Mouse (Mus musculus): ENCODE measurements around the gene Cd47. TPM values are rescaled to one million over a fixed set of nuclear protein-coding genes. Genes with fewer than 3 reads are reported as not detected.

Cd47 gene
- polyA plus RNA-seq, 1 experiment from 2014 or later: 192 TPM

DNA sequence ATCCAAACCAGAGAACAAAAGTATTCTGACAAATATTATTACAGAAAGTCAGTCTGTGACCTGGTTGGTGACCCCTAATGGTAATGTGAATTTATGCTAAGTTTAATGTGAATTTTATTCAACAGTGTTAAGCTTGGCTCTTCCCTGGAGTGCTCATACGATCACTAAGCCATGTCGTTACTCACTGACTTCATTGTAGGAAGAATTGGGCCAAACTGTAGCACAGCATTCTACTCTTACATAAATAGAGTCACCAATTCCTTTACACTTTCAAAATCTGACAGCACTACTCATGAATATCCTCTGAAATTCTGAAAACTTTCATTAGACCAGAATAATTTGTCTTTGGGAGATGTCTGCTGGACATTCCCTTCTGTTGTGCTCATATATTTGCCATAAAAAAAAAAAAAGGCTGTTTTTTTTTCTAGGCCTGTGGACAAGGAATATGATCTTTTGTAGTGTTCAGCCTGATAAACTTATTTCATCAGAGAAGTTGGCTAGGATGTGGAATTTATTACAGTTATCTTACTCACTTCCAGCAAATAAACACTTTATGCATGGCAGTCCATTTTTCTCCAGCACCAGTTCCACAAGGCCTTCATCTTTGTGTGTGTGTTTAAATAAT is 88.8 kb downstream of the Cd47 start:
- WGBS: 73% methylated on average over 2 of the region's 2 CpGs
- no peaks in the 10 kb centered on the region for H3K27me3 ChIP-seq (replicated peaks; ENCODE audit: control insufficient read depth, insufficient read depth, low read length)
- no peaks in the 10 kb centered on the region for H3K9me3 ChIP-seq (ENCODE audit: control insufficient read depth, low read length)
- H3K4me2 ChIP-seq (ENCODE audit: low read length): no peak overlapping the region
- no peak overlapping the region for H3K27ac ChIP-seq (ENCODE audit: low read depth, low read length)
- no peaks in the 10 kb centered on the region for H3K4me1 ChIP-seq (ENCODE audit: control insufficient read depth, insufficient read depth, low read depth, low read length)
- H3K9ac ChIP-seq (ENCODE audit: low read depth, low read length): no peak overlapping the region
- H3K4me3 ChIP-seq (ENCODE audit: low read length): no peak overlapping the region
- H3K36me3 ChIP-seq (ENCODE audit: control insufficient read depth, insufficient read depth, low read length): peaks cover under 1% of the 10 kb centered on the region; the same call in 1 of the 2 replicates
- no peak for ATAC-seq

DNA sequence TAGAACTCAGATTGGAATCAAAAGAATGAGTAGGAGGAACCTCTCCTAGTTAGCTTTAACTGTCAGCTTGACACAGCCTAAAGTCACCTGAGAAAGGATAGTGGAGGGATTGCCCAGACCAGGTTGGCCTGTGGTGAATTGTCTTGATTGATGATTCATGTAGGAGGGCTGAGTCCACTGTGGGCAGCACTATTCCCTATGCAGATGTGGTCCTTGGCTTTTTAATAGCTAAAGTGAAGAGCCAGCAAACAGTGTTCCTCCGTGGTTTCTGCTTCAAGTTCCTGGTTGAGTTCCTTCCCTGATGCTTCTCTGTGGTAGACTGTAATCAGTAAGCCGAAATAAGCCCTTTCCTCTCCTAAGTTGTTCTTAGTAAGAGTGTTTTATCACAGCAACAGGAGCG is 91.9 kb downstream of the Cd47 start:
- Histone ChIP-seq H3K4me2 (ENCODE audit: low read length) (no peak overlapping the region), H3K9me3 (ENCODE audit: control insufficient read depth, low read length) (no peaks in the 10 kb centered on the region), H3K36me3 (ENCODE audit: control insufficient read depth, insufficient read depth, low read length) (peaks cover 3% of the 10 kb centered on the region; the same call in 1 of the 2 replicates), H3K27ac (ENCODE audit: low read depth, low read length) (no peak overlapping the region), H3K4me3 (ENCODE audit: low read length) (no peak overlapping the region), H3K27me3 (replicated peaks; ENCODE audit: control insufficient read depth, insufficient read depth, low read length) (no peaks in the 10 kb centered on the region), H3K4me1 (ENCODE audit: control insufficient read depth, insufficient read depth, low read depth, low read length) (no peaks in the 10 kb centered on the region), H3K9ac (ENCODE audit: low read depth, low read length) (no peak overlapping the region)
- WGBS: 95% methylated on average over 3 of the region's 3 CpGs
- no peak for ATAC-seq

DNA sequence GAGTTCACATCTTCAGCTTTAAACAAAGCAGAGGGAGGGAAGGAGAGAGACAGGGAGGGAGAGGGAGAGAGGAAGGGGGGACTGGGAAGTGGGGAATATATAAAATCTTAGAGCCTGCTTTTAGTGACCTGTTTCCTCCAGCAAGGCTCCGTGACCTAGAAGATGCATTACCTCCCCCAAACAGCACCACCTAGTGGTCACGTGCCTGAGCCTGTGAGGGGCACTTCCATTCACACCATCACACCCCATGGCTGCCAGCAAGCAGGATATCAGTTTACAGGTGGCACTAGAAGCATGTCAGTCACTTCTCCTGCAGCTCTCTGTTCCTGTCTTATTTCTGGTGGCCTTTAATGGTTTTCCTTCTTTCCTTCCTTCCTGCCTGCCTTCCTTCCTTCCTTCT is 92.6 kb downstream of the Cd47 start:
- 82% methylated on average over 2 of the region's 2 CpGs for WGBS
- ATAC-seq: no peak
- H3K36me3 ChIP-seq (ENCODE audit: control insufficient read depth, insufficient read depth, low read length): peaks cover 3% of the 10 kb centered on the region; the same call in 1 of the 2 replicates

DNA sequence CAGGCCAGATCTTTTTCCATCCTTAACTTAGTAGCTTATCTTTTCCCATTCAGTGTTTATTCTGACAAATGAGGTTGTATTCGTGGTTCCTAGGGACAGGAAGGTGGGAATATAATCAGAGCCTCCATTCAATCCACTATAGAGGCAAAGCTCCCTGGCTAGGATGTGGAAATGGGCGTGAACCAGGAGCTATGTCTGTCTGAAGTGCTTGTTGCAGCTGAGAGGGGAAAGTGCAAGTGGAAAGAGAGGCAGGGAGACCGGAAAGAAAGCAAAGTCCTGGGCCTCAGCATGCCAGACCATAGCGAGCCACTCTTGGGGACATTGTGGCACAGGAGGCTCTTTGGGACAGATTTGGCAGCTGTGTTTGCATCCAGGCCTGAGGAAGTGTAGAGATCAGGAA is 94.3 kb downstream of the Cd47 start:
- WGBS: 66% methylated on average over 4 of the region's 4 CpGs
- no peaks in the 10 kb centered on the region for H3K4me1 ChIP-seq (ENCODE audit: control insufficient read depth, insufficient read depth, low read depth, low read length)
- no peaks in the 10 kb centered on the region for H3K27me3 ChIP-seq (replicated peaks; ENCODE audit: control insufficient read depth, insufficient read depth, low read length)
- no peaks in the 10 kb centered on the region for H3K9me3 ChIP-seq (ENCODE audit: control insufficient read depth, low read length)
- no peak overlapping the region for H3K4me3 ChIP-seq (ENCODE audit: low read length)
- ATAC-seq: no peak
- no peak overlapping the region for H3K27ac ChIP-seq (ENCODE audit: low read depth, low read length)
- H3K9ac ChIP-seq (ENCODE audit: low read depth, low read length): no peak overlapping the region
- H3K36me3 ChIP-seq (ENCODE audit: control insufficient read depth, insufficient read depth, low read length): peaks cover 3% of the 10 kb centered on the region
- no peak overlapping the region for H3K4me2 ChIP-seq (ENCODE audit: low read length)

More for the DNA sequence above, 92.6 kb downstream of the Cd47 start:
- H3K4me1 ChIP-seq (ENCODE audit: control insufficient read depth, insufficient read depth, low read depth, low read length): no peaks in the 10 kb centered on the region
- H3K27ac ChIP-seq (ENCODE audit: low read depth, low read length): no peak overlapping the region
- no peaks in the 10 kb centered on the region for H3K27me3 ChIP-seq (replicated peaks; ENCODE audit: control insufficient read depth, insufficient read depth, low read length)
- no peak overlapping the region for H3K9ac ChIP-seq (ENCODE audit: low read depth, low read length)
- H3K4me2 ChIP-seq (ENCODE audit: low read length): no peak overlapping the region
- H3K4me3 ChIP-seq (ENCODE audit: low read length): no peak overlapping the region
- no peaks in the 10 kb centered on the region for H3K9me3 ChIP-seq (ENCODE audit: control insufficient read depth, low read length)

DNA sequence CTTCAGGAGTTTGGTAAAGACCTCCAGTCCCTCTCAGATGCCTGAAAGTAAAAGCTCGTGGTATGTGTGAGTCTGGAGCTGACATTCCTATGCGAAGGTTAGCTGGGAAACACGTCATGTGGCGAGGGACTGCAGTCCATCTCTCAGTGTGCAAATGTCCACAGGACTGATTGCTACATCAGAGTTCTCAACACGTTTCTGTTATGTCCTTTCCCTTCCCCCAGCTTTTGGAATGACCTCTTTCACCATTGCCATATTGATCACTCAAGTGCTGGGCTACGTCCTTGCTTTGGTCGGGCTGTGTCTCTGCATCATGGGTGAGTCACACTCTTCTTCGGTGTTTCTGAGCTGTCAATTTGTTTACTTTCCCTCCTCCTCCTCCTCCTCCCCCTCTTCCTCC is 95.8 kb downstream of the Cd47 start:
- Histone ChIP-seq H3K4me1 (ENCODE audit: control insufficient read depth, insufficient read depth, low read depth, low read length) (no peaks in the 10 kb centered on the region), H3K27ac (ENCODE audit: low read depth, low read length) (no peak overlapping the region), H3K4me3 (ENCODE audit: low read length) (no peak overlapping the region), H3K36me3 (ENCODE audit: control insufficient read depth, insufficient read depth, low read length) (peaks cover 3% of the 10 kb centered on the region), H3K9me3 (ENCODE audit: control insufficient read depth, low read length) (no peaks in the 10 kb centered on the region), H3K27me3 (replicated peaks; ENCODE audit: control insufficient read depth, insufficient read depth, low read length) (no peaks in the 10 kb centered on the region), H3K9ac (ENCODE audit: low read depth, low read length) (no peak overlapping the region), H3K4me2 (ENCODE audit: low read length) (no peak overlapping the region)
- no peak for ATAC-seq
- WGBS: 84% methylated on average over 8 of the region's 8 CpGs

DNA sequence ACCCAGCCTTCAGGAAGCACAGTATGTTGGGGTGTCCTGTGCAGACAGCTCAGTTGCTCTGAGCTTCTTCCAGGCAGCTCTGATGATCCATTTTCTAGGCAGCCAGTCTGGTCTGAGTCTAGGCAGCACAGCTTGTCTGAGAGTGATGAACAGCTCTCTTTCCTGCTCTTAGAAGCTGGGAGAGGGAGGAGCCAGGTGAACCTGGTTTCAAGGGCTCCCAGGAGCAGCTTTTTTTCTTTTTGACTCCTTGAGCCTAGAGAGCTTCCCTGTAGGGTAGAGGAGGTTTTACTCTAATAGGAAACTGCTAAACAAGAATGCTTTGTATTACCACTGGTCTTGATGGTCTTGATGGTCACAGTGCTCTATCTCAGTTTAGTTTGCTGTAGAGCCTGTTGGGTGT is 101.1 kb downstream of the Cd47 start:
- ATAC-seq: no peak
- Histone ChIP-seq H3K9me3 (ENCODE audit: control insufficient read depth, low read length) (no peaks in the 10 kb centered on the region), H3K36me3 (ENCODE audit: control insufficient read depth, insufficient read depth, low read length) (no peaks in the 10 kb centered on the region; the same call in none of the 2 replicates), H3K4me2 (ENCODE audit: low read length) (no peak overlapping the region), H3K4me3 (ENCODE audit: low read length) (no peak overlapping the region), H3K4me1 (ENCODE audit: control insufficient read depth, insufficient read depth, low read depth, low read length) (no peaks in the 10 kb centered on the region), H3K27ac (ENCODE audit: low read depth, low read length) (no peak overlapping the region), H3K27me3 (replicated peaks; ENCODE audit: control insufficient read depth, insufficient read depth, low read length) (no peaks in the 10 kb centered on the region), H3K9ac (ENCODE audit: low read depth, low read length) (no peak overlapping the region)

DNA sequence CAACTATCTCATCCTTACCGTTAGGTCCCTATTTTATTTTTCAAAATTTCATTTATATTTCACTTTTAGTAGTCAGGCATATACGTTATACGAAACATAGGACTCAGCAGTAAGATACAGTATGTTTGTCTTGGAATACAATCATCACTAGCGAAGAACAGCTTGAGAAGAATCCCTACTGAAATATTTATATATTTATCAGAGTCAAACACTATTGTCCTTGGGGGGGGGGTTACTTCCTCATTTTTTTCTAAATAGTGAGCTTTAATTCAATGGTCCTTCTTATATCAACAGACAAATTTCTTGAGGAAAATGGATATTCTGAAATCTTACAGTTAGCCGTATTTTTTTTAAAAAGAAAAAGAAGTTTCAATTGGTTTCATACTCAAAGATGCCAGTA is 101.8 kb downstream of the Cd47 start:
- no peak for ATAC-seq
- Histone ChIP-seq H3K9ac (ENCODE audit: low read depth, low read length) (no peak overlapping the region), H3K4me2 (ENCODE audit: low read length) (no peak overlapping the region), H3K9me3 (ENCODE audit: control insufficient read depth, low read length) (no peaks in the 10 kb centered on the region), H3K4me3 (ENCODE audit: low read length) (no peak overlapping the region), H3K27me3 (replicated peaks; ENCODE audit: control insufficient read depth, insufficient read depth, low read length) (no peaks in the 10 kb centered on the region), H3K27ac (ENCODE audit: low read depth, low read length) (no peak overlapping the region), H3K36me3 (ENCODE audit: control insufficient read depth, insufficient read depth, low read length) (no peaks in the 10 kb centered on the region; the same call in none of the 2 replicates), H3K4me1 (ENCODE audit: control insufficient read depth, insufficient read depth, low read depth, low read length) (no peaks in the 10 kb centered on the region)
- 95% methylated on average over 5 of the region's 5 CpGs for WGBS

DNA sequence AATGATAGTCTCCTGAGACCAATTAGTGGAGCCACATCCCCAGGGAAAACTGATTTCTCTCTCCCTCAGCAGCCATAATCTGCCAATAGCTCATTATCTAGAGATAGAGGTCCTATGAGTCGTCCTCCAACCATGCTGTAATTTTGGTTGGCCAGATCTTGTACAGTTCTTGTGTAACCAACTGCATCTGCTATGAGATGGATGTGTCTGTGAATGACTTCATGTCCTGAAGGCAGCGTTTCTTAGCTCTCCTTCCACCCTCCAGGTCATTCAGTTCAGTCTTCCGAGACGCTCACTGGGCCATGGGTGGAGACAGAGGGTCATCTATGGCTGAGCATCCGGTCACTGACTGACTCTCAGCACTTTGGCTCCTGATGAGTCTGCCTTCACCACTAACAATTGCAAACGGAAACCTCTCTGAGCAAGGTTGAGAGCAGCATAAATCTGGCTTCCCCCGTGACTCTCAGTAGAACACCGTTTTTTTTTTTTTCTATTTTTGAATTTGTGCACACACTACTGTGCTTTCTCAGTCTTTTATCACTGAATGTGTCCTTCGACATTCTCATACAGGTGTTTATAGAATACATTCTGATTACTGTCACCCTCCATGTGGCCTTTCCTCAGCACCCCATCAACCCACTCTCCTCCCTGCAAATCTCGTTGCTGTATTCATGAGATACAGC is 104.1 kb downstream of the Cd47 start:
- H3K4me3 ChIP-seq (ENCODE audit: low read length): no peak overlapping the region
- no peak overlapping the region for H3K27ac ChIP-seq (ENCODE audit: low read depth, low read length)
- H3K9me3 ChIP-seq (ENCODE audit: control insufficient read depth, low read length): no peaks in the 10 kb centered on the region
- 93% methylated on average over 10 of the region's 10 CpGs for WGBS
- H3K9ac ChIP-seq (ENCODE audit: low read depth, low read length): no peak overlapping the region
- H3K4me2 ChIP-seq (ENCODE audit: low read length): no peak overlapping the region
- no peaks in the 10 kb centered on the region for H3K27me3 ChIP-seq (replicated peaks; ENCODE audit: control insufficient read depth, insufficient read depth, low read length)
- no peak for ATAC-seq
- H3K4me1 ChIP-seq (ENCODE audit: control insufficient read depth, insufficient read depth, low read depth, low read length): no peaks in the 10 kb centered on the region
- H3K36me3 ChIP-seq (ENCODE audit: control insufficient read depth, insufficient read depth, low read length): no peaks in the 10 kb centered on the region; the same call in 1 of the 2 replicates

DNA sequence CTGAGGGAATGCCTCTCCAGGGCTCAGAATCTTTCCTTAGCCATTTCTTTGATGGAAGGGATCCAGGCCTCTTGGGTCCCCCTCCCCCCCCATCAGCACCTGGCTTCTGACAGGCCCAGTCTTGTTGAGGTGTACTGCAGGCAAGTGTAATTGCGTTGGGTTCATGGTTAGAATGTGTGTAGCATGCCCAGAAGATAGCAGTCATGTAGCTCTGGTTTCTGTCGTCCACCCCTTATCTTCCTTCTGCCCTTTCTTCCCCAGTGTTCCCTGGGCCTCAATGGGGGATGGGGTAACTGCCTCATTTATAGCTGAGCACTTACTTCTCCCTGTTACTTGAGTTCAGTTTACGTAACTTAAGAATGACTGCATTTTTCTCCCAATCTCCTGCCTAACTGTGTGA is 104.7 kb downstream of the Cd47 start:
- Histone ChIP-seq H3K27ac (ENCODE audit: low read depth, low read length) (no peak overlapping the region), H3K4me2 (ENCODE audit: low read length) (no peak overlapping the region), H3K4me3 (ENCODE audit: low read length) (no peak overlapping the region), H3K9ac (ENCODE audit: low read depth, low read length) (no peak overlapping the region), H3K27me3 (replicated peaks; ENCODE audit: control insufficient read depth, insufficient read depth, low read length) (no peaks in the 10 kb centered on the region), H3K9me3 (ENCODE audit: control insufficient read depth, low read length) (no peaks in the 10 kb centered on the region), H3K4me1 (ENCODE audit: control insufficient read depth, insufficient read depth, low read depth, low read length) (no peaks in the 10 kb centered on the region), H3K36me3 (ENCODE audit: control insufficient read depth, insufficient read depth, low read length) (no peaks in the 10 kb centered on the region)
- 88% methylated on average over 3 of the region's 3 CpGs for WGBS
- no peak for ATAC-seq

Data from hindbrain, embryonic 16.5 days (tissue).